Mouse (Mus musculus) forebrain, embryonic 16.5 days (tissue): Measurements from ENCODE around the gene Angptl8. TPM values are rescaled to one million over a fixed set of nuclear protein-coding genes. Genes with fewer than 3 reads are reported as not detected.
"Not testable (repeated sequence)": the region's sequence is repeated elsewhere in the genome, so short reads cannot be mapped to it uniquely, and the experiment has no call there.

Experiments used
- ATAC-seq: fragments of 200-750 bp; cut with Nextera tagmentation; 2 replicates; pipeline ENCODE4 v1.8.0; 2017; ENCODE audit warnings: mild to moderate bottlenecking, moderate library complexity
- H3K27ac ChIP-seq: fragments of 300-500 bp; sonication (generic); 2 replicates; pipeline ENCODE4 v1.5.1; 2014; ENCODE audit warnings: low read length, control low read depth
- H3K27me3 ChIP-seq: fragments of 300-500 bp; sonication (generic); replicated peaks from 2 replicates; pipeline ENCODE4 v1.6.1; 2014; ENCODE audit warnings: low read length; ENCODE audit not compliant: control insufficient read depth, insufficient read depth
- H3K36me3 ChIP-seq: fragments of 300-500 bp; sonication (generic); 2 replicates; pipeline ENCODE4 v1.6.1; 2014; ENCODE audit not compliant: control insufficient read depth, insufficient read depth
- H3K4me1 ChIP-seq: fragments of 300-500 bp; sonication (generic); replicated peaks from 2 replicates; pipeline ENCODE4 v1.6.1; 2014; ENCODE audit warnings: low read length; ENCODE audit not compliant: control insufficient read depth, insufficient read depth
- H3K4me2 ChIP-seq: fragments of 300-500 bp; sonication (generic); 2 replicates; pipeline ENCODE4 v1.6.1; 2014; ENCODE audit warnings: mild to moderate bottlenecking, low read length, control low read depth
- H3K4me3 ChIP-seq: fragments of 300-500 bp; sonication (generic); replicated peaks from 2 replicates; pipeline ENCODE4 v1.5.1; 2014; ENCODE audit warnings: mild to moderate bottlenecking, low read length, control low read depth
- H3K9ac ChIP-seq: fragments of 300-500 bp; sonication (generic); replicated peaks from 2 replicates; pipeline ENCODE4 v1.6.1; 2014; ENCODE audit warnings: low read depth, low read length, control low read depth
- H3K9me3 ChIP-seq: fragments of 300-500 bp; sonication (generic); 2 replicates; pipeline ENCODE4 v1.6.1; 2016; ENCODE audit warnings: low read length; ENCODE audit not compliant: control insufficient read depth
- WGBS: fragments of 180-500 bp; shearing (Covaris S2); extraction: QIAGEN DNeasy Blood & Tissue Kit; methylation state at CpG from one replicate; pipeline ENCODE4 v1.1.7; 2014; 5-methylcytosine and 5-hydroxymethylcytosine counted together
- polyA plus RNA-seq: library from polyadenylated mRNA; unstranded; fragments of >200 nt; fragmentation: Nextera tagmentation; extraction: Ambion mirVana; gene quantifications from 2 replicates; pipeline ENCODE4 v1.2.1, GENCODE M21; 2015

Angptl8 gene
- polyA plus RNA-seq, 1 experiment from 2014 or later, result 0.51 TPM

- H3K27ac ChIP-seq, result no peak within 1 kb of the TSS
- WGBS, result under 1% methylated on average over 68 of the region's 68 CpGs
- H3K4me1 ChIP-seq, result peaks cover 5% of the 10 kb centered on the region
- no peaks in the 10 kb centered on the region for H3K9me3 ChIP-seq
- H3K4me2 ChIP-seq, result peak within 1 kb of the TSS; percentile 60
- no peaks in the 10 kb centered on the region for H3K27me3 ChIP-seq
- no peaks in the 10 kb centered on the region for H3K36me3 ChIP-seq
- peak within 1 kb of the TSS; percentile 50 for H3K4me3 ChIP-seq
- peak within 1 kb of the TSS; percentile 50 for H3K9ac ChIP-seq
- peak; percentile 86 for ATAC-seq
These were observed 17.1 kb downstream of the Angptl8 start, which contains the start of gene Dock6 for GRCm38 (mm10) chr9:21852128-21853091. Dock6 (minus strand) TSS chr9:21852635.

DNA sequence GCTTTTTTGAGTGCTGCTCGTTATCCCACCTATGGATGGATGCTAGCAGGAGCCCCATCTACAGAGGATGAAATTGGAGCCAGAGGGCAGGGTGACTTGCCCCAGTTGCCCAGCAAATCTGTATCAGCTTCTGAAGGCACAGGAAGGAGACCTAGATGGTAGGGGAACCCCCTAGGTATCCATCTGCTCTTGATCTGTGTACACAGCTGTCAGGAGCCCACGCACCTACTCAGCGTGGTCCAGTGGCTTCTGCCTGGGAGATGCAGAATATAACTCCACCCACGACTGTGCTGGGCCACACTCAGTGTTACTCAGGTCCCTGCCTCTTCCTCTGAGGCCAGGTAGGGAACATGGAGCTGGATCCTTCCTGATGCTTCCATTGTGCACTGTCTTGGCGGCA is 18.7 kb downstream of the Angptl8 start:
- H3K4me3 ChIP-seq, result no peak overlapping the region
- peaks cover 5% of the 10 kb centered on the region for H3K4me1 ChIP-seq
- no peak overlapping the region for H3K27ac ChIP-seq
- whole genome bisulfite sequencing, result 84% methylated on average over 5 of the region's 5 CpGs
- no peaks in the 10 kb centered on the region for H3K36me3 ChIP-seq
- no peak for ATAC-seq
- no peak overlapping the region for H3K4me2 ChIP-seq
- H3K27me3 ChIP-seq, result no peaks in the 10 kb centered on the region
- H3K9ac ChIP-seq, result no peak overlapping the region
- H3K9me3 ChIP-seq, result no peaks in the 10 kb centered on the region

DNA sequence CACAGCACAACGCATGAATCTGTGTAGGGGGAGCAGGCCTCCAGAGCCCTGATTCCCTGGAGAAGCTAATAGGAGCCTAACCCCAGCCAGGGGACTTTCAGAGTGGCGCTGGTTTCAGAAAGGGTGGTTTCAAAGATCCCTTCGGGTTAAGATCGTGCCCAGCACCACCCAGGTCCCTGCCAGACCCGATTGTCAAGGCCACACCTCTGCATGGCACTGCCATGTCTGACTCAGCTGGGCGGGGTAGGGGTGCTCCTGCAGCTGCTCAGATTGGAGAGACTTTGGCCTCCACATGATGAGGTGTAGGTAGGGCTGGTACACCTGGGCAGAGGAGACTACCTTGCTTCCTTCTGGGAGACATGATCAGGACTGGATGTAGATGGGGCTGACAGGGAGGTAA is 19.6 kb downstream of the Angptl8 start:
- no peaks in the 10 kb centered on the region for H3K27me3 ChIP-seq
- ATAC-seq, result no peak
- H3K9me3 ChIP-seq, result no peaks in the 10 kb centered on the region
- H3K27ac ChIP-seq, result no peak overlapping the region
- H3K36me3 ChIP-seq, result no peaks in the 10 kb centered on the region
- WGBS, result 94% methylated on average over 6 of the region's 6 CpGs
- H3K4me2 ChIP-seq, result no peak overlapping the region
- H3K4me3 ChIP-seq, result no peak overlapping the region
- H3K9ac ChIP-seq, result no peak overlapping the region
- peaks cover 5% of the 10 kb centered on the region for H3K4me1 ChIP-seq

DNA sequence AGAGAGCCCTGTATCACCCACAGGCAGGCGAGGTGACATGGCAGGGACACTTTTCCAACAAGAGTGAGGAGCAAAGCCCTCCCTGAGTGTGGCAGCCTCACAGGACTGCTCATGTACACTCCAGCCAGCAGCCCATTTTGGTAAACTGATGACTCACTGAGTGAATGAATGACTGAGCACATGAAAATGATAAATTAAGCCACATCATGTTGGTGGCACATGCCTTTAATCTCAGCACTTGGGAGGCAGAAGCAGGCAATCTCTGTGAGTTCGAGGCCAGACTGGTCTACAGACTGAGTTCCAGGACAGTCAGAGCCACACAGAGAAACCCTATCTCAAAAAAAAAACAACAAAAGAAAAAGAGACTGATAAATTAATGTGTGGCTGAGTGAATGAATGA is 22.2 kb downstream of the Angptl8 start:
- Histone ChIP-seq H3K9me3 (no peaks in the 10 kb centered on the region), H3K4me2 (no peak overlapping the region), H3K4me3 (no peak overlapping the region), H3K27me3 (no peaks in the 10 kb centered on the region), H3K27ac (no peak overlapping the region), H3K9ac (no peak overlapping the region), H3K36me3 (no peaks in the 10 kb centered on the region), H3K4me1 (peaks cover 5% of the 10 kb centered on the region)
- WGBS, result 73% methylated on average over 2 of the region's 2 CpGs
- no peak for ATAC-seq

DNA sequence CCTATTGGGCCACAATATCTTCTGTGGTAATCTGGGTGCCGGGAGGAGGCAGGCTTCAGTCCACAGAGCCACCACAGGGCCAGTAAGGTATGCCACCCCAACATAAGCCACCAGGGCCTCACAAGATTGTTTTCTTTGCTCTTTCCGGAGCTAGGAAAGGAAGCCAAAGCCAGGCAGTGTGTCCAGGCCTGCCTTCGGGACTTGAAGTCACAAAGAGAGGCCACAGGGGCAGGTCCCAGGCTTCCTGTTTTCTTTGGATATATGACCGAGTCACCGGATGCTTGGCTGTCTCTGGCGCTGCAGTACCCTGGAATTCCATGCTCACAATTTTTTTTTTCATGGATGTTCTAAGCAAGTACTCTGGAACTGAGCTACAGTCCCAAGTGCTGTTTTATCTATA is 22.8 kb downstream of the Angptl8 start:
- H3K27me3 ChIP-seq, result no peaks in the 10 kb centered on the region
- WGBS, result 90% methylated on average over 6 of the region's 6 CpGs
- H3K4me2 ChIP-seq, result no peak overlapping the region
- H3K9me3 ChIP-seq, result no peaks in the 10 kb centered on the region
- no peak overlapping the region for H3K9ac ChIP-seq
- H3K4me1 ChIP-seq, result no peaks in the 10 kb centered on the region; the same call in 1 of the 2 replicates
- H3K4me3 ChIP-seq, result no peak overlapping the region
- no peak for ATAC-seq
- no peaks in the 10 kb centered on the region for H3K36me3 ChIP-seq
- H3K27ac ChIP-seq, result no peak overlapping the region

- Histone ChIP-seq H3K9me3 (no peaks in the 10 kb centered on the region), H3K4me2 (no peak overlapping the region), H3K9ac (no peak overlapping the region), H3K4me1 (no peaks in the 10 kb centered on the region), H3K27me3 (no peaks in the 10 kb centered on the region), H3K27ac (no peak overlapping the region), H3K36me3 (no peaks in the 10 kb centered on the region), H3K4me3 (no peak overlapping the region)
- 86% methylated on average over 3 of the region's 3 CpGs for WGBS
- no peak for ATAC-seq
These were observed 24.3 kb downstream of the Angptl8 start for GRCm38 (mm10) chr9:21859606-21860005.

GRCm38 (mm10) chr9:21860349-21860748 is 25.0 kb downstream of the Angptl8 start:
- 73% methylated on average over 6 of the region's 6 CpGs for WGBS

DNA sequence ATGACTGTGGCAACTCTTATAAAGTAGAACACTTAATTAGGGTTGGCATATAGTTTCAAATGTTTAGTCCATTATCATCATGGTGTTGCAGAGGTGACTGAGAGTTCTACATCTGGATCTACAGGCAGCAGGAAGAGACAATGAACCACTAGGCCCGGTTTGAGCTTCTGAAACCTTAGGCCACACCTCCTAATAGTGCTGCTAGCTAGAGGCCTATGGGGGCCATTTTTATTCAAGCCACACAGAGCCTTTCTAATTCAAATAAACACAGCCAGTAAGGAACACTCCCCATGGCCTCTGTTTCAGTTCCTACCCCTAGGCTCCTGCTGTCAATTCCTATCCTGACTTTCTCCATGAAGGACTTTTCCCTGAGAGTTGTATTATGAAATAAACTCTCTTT is 26.9 kb downstream of the Angptl8 start:
- Histone ChIP-seq H3K36me3 (no peaks in the 10 kb centered on the region), H3K27me3 (no peaks in the 10 kb centered on the region), H3K4me2 (no peak overlapping the region), H3K4me3 (no peak overlapping the region), H3K9me3 (no peaks in the 10 kb centered on the region), H3K9ac (no peak overlapping the region), H3K27ac (no peak overlapping the region), H3K4me1 (no peaks in the 10 kb centered on the region)
- ATAC-seq, result no peak
- 67% methylated on average over 1 of the region's 1 CpGs for WGBS

More at GRCm38 (mm10) chr9:21860349-21860748, 25.0 kb downstream of the Angptl8 start:
- H3K4me3 ChIP-seq, H3K27me3 ChIP-seq, H3K9ac ChIP-seq, H3K4me1 ChIP-seq, H3K4me2 ChIP-seq, H3K9me3 ChIP-seq, H3K27ac ChIP-seq, ATAC-seq, H3K36me3 ChIP-seq: not testable (repeated sequence)

DNA sequence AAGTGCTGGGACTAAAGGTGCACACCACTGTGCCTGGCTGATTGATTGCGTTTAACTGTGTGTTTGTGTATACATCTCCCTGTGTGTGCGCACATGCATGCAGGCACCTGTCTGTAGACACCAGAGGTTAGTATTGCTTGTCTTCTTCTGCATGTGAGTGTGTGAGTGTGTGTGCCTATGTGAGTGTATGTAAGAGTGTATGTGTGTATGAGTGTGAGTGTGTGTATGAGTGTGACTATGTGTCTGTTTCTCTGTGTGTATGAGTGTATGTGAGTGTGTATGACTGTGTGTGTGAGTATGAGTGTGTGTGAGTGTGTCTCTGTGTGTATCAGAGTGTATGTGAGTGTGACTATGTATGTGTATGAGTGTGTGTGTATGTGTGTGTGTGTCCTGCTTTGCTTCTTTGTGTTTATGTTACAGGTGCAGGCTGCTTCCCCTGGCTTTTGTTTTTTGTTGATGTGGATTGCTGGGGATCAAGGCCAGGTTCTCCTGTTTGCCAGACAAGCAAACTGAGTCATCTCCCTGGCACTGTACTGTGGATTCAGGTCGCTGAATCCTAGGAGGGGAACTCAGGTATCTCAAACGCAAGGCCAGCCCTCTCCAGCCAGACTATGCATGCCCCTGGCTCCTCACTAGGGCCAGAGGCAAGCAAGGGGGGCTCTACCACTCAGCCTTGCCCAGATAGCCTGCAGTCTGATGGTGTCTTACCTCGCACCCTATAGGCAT is 30.5 kb downstream of the Angptl8 start:
- H3K9ac ChIP-seq, result no peak overlapping the region
- H3K36me3 ChIP-seq, result no peaks in the 10 kb centered on the region
- H3K4me2 ChIP-seq, result no peak overlapping the region
- ATAC-seq, result no peak
- H3K27me3 ChIP-seq, result no peaks in the 10 kb centered on the region
- 0 out of 2 replicates have a peak, but pooled peaks cover under 1% of the 10 kb centered on the region for H3K4me1 ChIP-seq
- 69% methylated on average over 5 of the region's 5 CpGs for WGBS
- H3K4me3 ChIP-seq, result no peak overlapping the region
- H3K27ac ChIP-seq, result no peak overlapping the region
- no peaks in the 10 kb centered on the region for H3K9me3 ChIP-seq
